Mouse (Mus musculus) small intestine, adult 2 months (tissue): ENCODE measurements around the gene Prkcg.

Experiments used
- CTCF ChIP-seq: fragments of 200-500 bp; IDR thresholded peaks from 2 replicates; pipeline ENCODE4 v1.5.1; 2012; ENCODE audit warnings: low read depth, mild to moderate bottlenecking, control low read depth, inconsistent platforms, low read length, moderate library complexity, mixed read lengths; ENCODE audit not compliant: insufficient replicate concordance, insufficient read length; ENCODE audit errors: extremely low read depth
- POLR2A ChIP-seq: fragments of 200-500 bp; IDR thresholded peaks from 2 replicates; pipeline ENCODE4 v1.6.1; 2012; ENCODE audit warnings: low read depth, mild to moderate bottlenecking, control low read depth, inconsistent platforms, low read length, moderate library complexity

- TF ChIP-seq CTCF (no peak), POLR2A (no peak)
Observed at GRCm38 (mm10) chr7:3288976-3289970, at the start of gene Prkcg, which contains the start of gene Myadm.
